Mouse (Mus musculus) lung, postnatal 0 days (tissue): ENCODE measurements around the gene Nrp2.

Experiments
- CTCF ChIP-seq: IDR thresholded peaks from 2 replicates; pipeline ENCODE4 v1.5.1; 2016; ENCODE audit warnings: antibody characterized with exemption, mild to moderate bottlenecking
- EP300 ChIP-seq: IDR thresholded peaks from 2 replicates; pipeline ENCODE4 v1.6.1; 2016; ENCODE audit warnings: antibody characterized with exemption, mild to moderate bottlenecking, control low read depth

DNA sequence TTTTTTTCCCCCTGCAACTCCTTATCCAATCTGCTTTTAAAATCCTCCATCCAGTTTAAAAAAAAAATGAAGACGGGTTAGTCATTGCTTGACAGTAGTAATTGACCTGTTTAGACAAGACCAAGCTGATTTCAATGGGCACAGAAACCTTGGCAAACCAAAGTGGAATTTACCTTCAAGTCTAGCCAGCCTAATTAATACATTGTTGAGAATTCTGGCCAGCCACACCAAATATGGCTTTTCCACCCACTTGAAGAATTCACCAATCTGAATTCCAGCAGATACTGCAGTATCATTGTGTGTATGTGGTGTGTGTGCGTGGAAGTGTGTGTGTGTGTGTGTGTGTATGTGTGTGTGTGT, 91.8 kb downstream of the Nrp2 start:
- no peak for TF ChIP-seq CTCF
- TF ChIP-seq EP300: no peak
